Mouse (Mus musculus): ENCODE measurements around the gene Tex33.

- no peak for TF ChIP-seq POLR2A (IDR thresholded peaks at IDR 0.05; ENCODE audit: borderline replicate concordance, insufficient read depth, low read length)
- TF ChIP-seq CTCF (IDR thresholded peaks at IDR 0.05; ENCODE audit: borderline replicate concordance, insufficient read depth, low read depth, low read length): no peak
Observed at GRCm38 (mm10) chr15:78424507-78424906, 28.8 kb upstream of the Tex33 start.

Data from cerebellum, adult 2 months (tissue).